8 mouse cellular contexts compared by ENCODE assay signal in genomic region chr7:97737256-97737637, GRCm38 (mm10). TPM values are rescaled to one million over a fixed set of nuclear protein-coding genes. Genes with fewer than 3 reads are reported as not detected.
A peak's percentile ranks its signal among the peaks of the same experiment; 100 is the strongest.
DNase-seq lines count a peak whose midpoint lies in the region; ATAC-seq and TF ChIP-seq lines count a peak whose summit lies in the region.

No protein-coding gene starts in this region.

- peak overlapping the region; percentile 72 for H3K4me3 ChIP-seq in liver, adult 2 months (ENCODE audit: insufficient read depth, low read depth, low read length)
- H3K4me3 ChIP-seq in embryonic facial prominence, embryonic 15.5 days (replicated peaks), result peak overlapping the region; percentile 64
- peak overlapping the region; percentile 65 for H3K4me3 ChIP-seq in limb, embryonic 12.5 days (replicated peaks)
- peak overlapping the region; percentile 63 for H3K4me3 ChIP-seq in neural tube, embryonic 14.5 days (ENCODE audit: low read depth, low read length)

- H3K4me1 ChIP-seq in liver, adult 2 months (ENCODE audit: control insufficient read depth, insufficient read depth, low read length), result peaks cover 6% of the 10 kb centered on the region
- peaks cover 8% of the 10 kb centered on the region; the same call in 1 of the 2 replicates for H3K4me1 ChIP-seq in embryonic facial prominence, embryonic 15.5 days
- H3K4me1 ChIP-seq in limb, embryonic 12.5 days (replicated peaks), result peaks cover 15% of the 10 kb centered on the region
- H3K4me1 ChIP-seq in neural tube, embryonic 14.5 days (ENCODE audit: control insufficient read depth, insufficient read depth, low read length), result peaks cover 6% of the 10 kb centered on the region; the same call in 1 of the 2 replicates

- peak overlapping the region; percentile 85 for H3K9ac ChIP-seq in liver, adult 2 months (ENCODE audit: low read depth, low read length)
- peak overlapping the region; percentile 40 for H3K9ac ChIP-seq in embryonic facial prominence, embryonic 15.5 days
- H3K9ac ChIP-seq in limb, embryonic 12.5 days (replicated peaks), result peak overlapping the region; percentile 63
- H3K9ac ChIP-seq in neural tube, embryonic 14.5 days (replicated peaks; ENCODE audit: low read depth, low read length), result peak overlapping the region; percentile 63

- peak overlapping the region; percentile 76 for H3K27ac ChIP-seq in liver, adult 2 months (replicated peaks; ENCODE audit: insufficient read depth, low read depth, low read length)
- no peak overlapping the region for H3K27ac ChIP-seq in embryonic facial prominence, embryonic 15.5 days (replicated peaks)
- H3K27ac ChIP-seq in limb, embryonic 12.5 days, result no peak overlapping the region
- H3K27ac ChIP-seq in neural tube, embryonic 14.5 days (ENCODE audit: low read depth, low read length), result no peak overlapping the region

- no peak for ATAC-seq in embryonic facial prominence, embryonic 15.5 days (ENCODE audit: insufficient number of reproducible peaks, low FRiP score, low TSS enrichment, low read depth)
- ATAC-seq in limb, embryonic 12.5 days (ENCODE audit: insufficient number of reproducible peaks, insufficient read depth, low FRiP score, low TSS enrichment, low read depth), result no peak; the same call in 1 of the 2 replicates
- peak; percentile 30 for ATAC-seq in neural tube, embryonic 14.5 days (ENCODE audit: low read depth)

- peaks cover 4% of the 10 kb centered on the region; the same call in 1 of the 2 replicates for H3K79me2 ChIP-seq in liver, adult 2 months (ENCODE audit: control insufficient read depth, insufficient read depth, low read length)

- 4% methylated on average over 12 of the region's 12 CpGs for WGBS in liver, adult 2 months
- 7% methylated on average over 12 of the region's 12 CpGs for WGBS in embryonic facial prominence, embryonic 15.5 days
- 10% methylated on average over 12 of the region's 12 CpGs for WGBS in limb, embryonic 12.5 days
- WGBS in neural tube, embryonic 14.5 days, result 10% methylated on average over 12 of the region's 12 CpGs

- DNase-seq in liver, adult 2 months (ENCODE audit: extremely low read depth, low read depth, low spot score), result peak; percentile 60
- no peak for DNase-seq in liver
- DNase-seq in ovary, adult 18-20 months (ENCODE audit: low spot score), result no peak
- no peak for DNase-seq in ovary, postnatal 14 days (ENCODE audit: low spot score)
- DNase-seq in left cerebral cortex, adult 11 months (ENCODE audit: low spot score), result no peak

- peak overlapping the region; percentile 83 for H3K4me2 ChIP-seq in embryonic facial prominence, embryonic 15.5 days (replicated peaks)
- peak overlapping the region; percentile 90 for H3K4me2 ChIP-seq in limb, embryonic 12.5 days
- peak overlapping the region; percentile 89 for H3K4me2 ChIP-seq in neural tube, embryonic 14.5 days (ENCODE audit: low read depth, low read length)

- no peaks in the 10 kb centered on the region for H3K36me3 ChIP-seq in liver, adult 2 months (ENCODE audit: control insufficient read depth, insufficient read depth, low read length)
- H3K36me3 ChIP-seq in embryonic facial prominence, embryonic 15.5 days, result no peaks in the 10 kb centered on the region
- no peaks in the 10 kb centered on the region for H3K36me3 ChIP-seq in limb, embryonic 12.5 days
- no peaks in the 10 kb centered on the region for H3K36me3 ChIP-seq in neural tube, embryonic 14.5 days (ENCODE audit: control insufficient read depth, insufficient read depth, low read length)

- TF ChIP-seq CTCF in liver, adult 2 months (IDR thresholded peaks at IDR 0.05; ENCODE audit: low read depth, low read length), result no peak

- no peak for TF ChIP-seq POLR2A in liver, adult 2 months (IDR thresholded peaks at IDR 0.05; ENCODE audit: extremely low read depth, insufficient read depth, low read length)

- H3K27me3 ChIP-seq in liver, adult 2 months (ENCODE audit: control insufficient read depth, insufficient read depth, low read length), result no peaks in the 10 kb centered on the region
- H3K27me3 ChIP-seq in embryonic facial prominence, embryonic 15.5 days, result peaks cover 7% of the 10 kb centered on the region; the same call in 1 of the 2 replicates
- peaks cover 10% of the 10 kb centered on the region for H3K27me3 ChIP-seq in limb, embryonic 12.5 days
- no peaks in the 10 kb centered on the region for H3K27me3 ChIP-seq in neural tube, embryonic 14.5 days (ENCODE audit: control insufficient read depth, insufficient read depth, low read length)

- no peaks in the 10 kb centered on the region for H3K9me3 ChIP-seq in embryonic facial prominence, embryonic 15.5 days (replicated peaks)
- H3K9me3 ChIP-seq in limb, embryonic 12.5 days, result no peaks in the 10 kb centered on the region
- H3K9me3 ChIP-seq in neural tube, embryonic 14.5 days (ENCODE audit: control insufficient read depth, low read length), result no peaks in the 10 kb centered on the region

RNA-seq across cellular contexts. Expression of gene Aqp11, which starts 0.8 kb away (rescaled TPM):
- total RNA-seq in liver, adult 2 months (2014; rRNA removed), result 17.1 and 22.2 TPM in 2 replicates
- polyA plus RNA-seq in liver, adult 2 months (2012; rRNA removed), result 36.8 and 40.2 TPM in 2 replicates
- polyA plus RNA-seq in embryonic facial prominence, embryonic 15.5 days (2015; fragmentation: Nextera tagmentation; extraction: Ambion mirVana), result 3.6 and 4.1 TPM in 2 replicates
- polyA plus RNA-seq in limb, embryonic 12.5 days (2016; fragmentation: Nextera tagmentation; extraction: Ambion mirVana), result 2.5 and 2.8 TPM in 2 replicates
- 20.7 and 20.8 TPM in 2 replicates for polyA plus RNA-seq in neural tube, embryonic 14.5 days (2014; fragmentation: Nextera tagmentation; extraction: Ambion mirVana)

RNA-seq across cellular contexts. Expression of gene Clns1a, which starts 40.8 kb away (rescaled TPM):
- total RNA-seq in liver, adult 2 months (2014; rRNA removed), result 26.0 and 29.1 TPM in 2 replicates
- polyA plus RNA-seq in liver, adult 2 months (2012; rRNA removed), result 17.1 and 21.6 TPM in 2 replicates
- 168 and 176 TPM in 2 replicates for polyA plus RNA-seq in embryonic facial prominence, embryonic 15.5 days (2015; fragmentation: Nextera tagmentation; extraction: Ambion mirVana)
- 240 and 245 TPM in 2 replicates for polyA plus RNA-seq in limb, embryonic 12.5 days (2016; fragmentation: Nextera tagmentation; extraction: Ambion mirVana)
- 187 and 197 TPM in 2 replicates for polyA plus RNA-seq in neural tube, embryonic 14.5 days (2014; fragmentation: Nextera tagmentation; extraction: Ambion mirVana)

RNA-seq across cellular contexts. Expression of gene Pak1, which starts 51.1 kb away (rescaled TPM):
- 2.8 and 3.0 TPM in 2 replicates for total RNA-seq in liver, adult 2 months (2014; rRNA removed)
- polyA plus RNA-seq in liver, adult 2 months (2012; rRNA removed), result 0.73 and 1.2 TPM in 2 replicates
- polyA plus RNA-seq in embryonic facial prominence, embryonic 15.5 days (2015; fragmentation: Nextera tagmentation; extraction: Ambion mirVana), result 25.7 and 27.2 TPM in 2 replicates
- polyA plus RNA-seq in limb, embryonic 12.5 days (2016; fragmentation: Nextera tagmentation; extraction: Ambion mirVana), result 26.8 and 28.0 TPM in 2 replicates
- polyA plus RNA-seq in neural tube, embryonic 14.5 days (2014; fragmentation: Nextera tagmentation; extraction: Ambion mirVana), result 148 and 155 TPM in 2 replicates

Comparison
In these comparisons a context has a peak if more than half of its experiments do, and no peak if none do; other contexts are left out.
1. RNA of gene Pak1, which starts 51.1 kb away (polyA plus RNA-seq): 148 to 155 TPM in neural tube, embryonic 14.5 days, 26.8 to 28.0 TPM in limb, embryonic 12.5 days and 25.7 to 27.2 TPM in embryonic facial prominence, embryonic 15.5 days; 0.73 to 1.2 TPM in liver, adult 2 months; every median in the first group is over 10 times any median in the second.
2. Peak in every context shown above with its lines, with median percentiles within 50 percentile points of each other: H3K4me3 ChIP-seq, H3K9ac ChIP-seq and H3K4me2 ChIP-seq.